Mouse (Mus musculus): ENCODE measurements around the gene Ankar.
A peak's percentile ranks its signal among the peaks of the same experiment; 100 is the strongest.

The Ankar gene

GRCm38 (mm10) chr1:72700479-72700878 lies at the start of gene Ankar:
TSS of gene Ankar (minus strand) at chr1:72700579.
- no peak for DNase-seq

GRCm38 (mm10) chr1:72746382-72746781 lies 46.0 kb upstream of the Ankar start:
- DNase-seq, result peak; percentile 60

- DNase-seq, result no peak
These were observed 44.6 kb upstream of the Ankar start for GRCm38 (mm10) chr1:72744816-72745506.

- DNase-seq, result no peak
These were observed 41.0 kb upstream of the Ankar start for GRCm38 (mm10) chr1:72741406-72741805.

GRCm38 (mm10) chr1:72739681-72740063 lies 39.3 kb upstream of the Ankar start:
- peak; percentile 38 for DNase-seq

GRCm38 (mm10) chr1:72738946-72739680 lies 38.7 kb upstream of the Ankar start:
- DNase-seq, result no peak

GRCm38 (mm10) chr1:72736397-72737125 lies 36.2 kb upstream of the Ankar start:
- no peak for DNase-seq

- DNase-seq, result no peak
These were observed 32.9 kb upstream of the Ankar start for GRCm38 (mm10) chr1:72733191-72733691.

GRCm38 (mm10) chr1:72730126-72730525 lies 29.7 kb upstream of the Ankar start:
- no peak for DNase-seq

GRCm38 (mm10) chr1:72728781-72729180 lies 28.4 kb upstream of the Ankar start:
- no peak for DNase-seq

- DNase-seq, result no peak
These were observed 25.6 kb upstream of the Ankar start for GRCm38 (mm10) chr1:72725941-72726340.

- DNase-seq, result no peak
These were observed 24.0 kb upstream of the Ankar start for GRCm38 (mm10) chr1:72724354-72724753.

GRCm38 (mm10) chr1:72722646-72723045 lies 22.3 kb upstream of the Ankar start:
- no peak for DNase-seq

GRCm38 (mm10) chr1:72720115-72720725 lies 19.8 kb upstream of the Ankar start:
- DNase-seq, result no peak

GRCm38 (mm10) chr1:72718846-72719245 lies 18.5 kb upstream of the Ankar start:
- peak; percentile 12 for DNase-seq

- no peak for DNase-seq
These were observed 17.2 kb upstream of the Ankar start for GRCm38 (mm10) chr1:72717540-72717939.

- DNase-seq, result peak; percentile 61
These were observed 16.5 kb upstream of the Ankar start for GRCm38 (mm10) chr1:72716926-72717325.

- no peak for DNase-seq
These were observed 16.0 kb upstream of the Ankar start for GRCm38 (mm10) chr1:72716421-72716820.

- no peak for DNase-seq
These were observed 15.4 kb upstream of the Ankar start for GRCm38 (mm10) chr1:72715593-72716361.

- DNase-seq, result no peak
These were observed 14.7 kb upstream of the Ankar start for GRCm38 (mm10) chr1:72715065-72715464.

- no peak for DNase-seq
These were observed 14.2 kb upstream of the Ankar start for GRCm38 (mm10) chr1:72714547-72714946.

GRCm38 (mm10) chr1:72711684-72712083 lies 11.3 kb upstream of the Ankar start:
- DNase-seq, result no peak
